Mouse (Mus musculus) megakaryocyte, embryonic 14.5 days (primary cell): ENCODE data around the gene Epm2aip1. TPM values are rescaled to one million over a fixed set of nuclear protein-coding genes. Genes with fewer than 3 reads are reported as not detected.

Experiments
- H3K27me3 ChIP-seq: replicated peaks from 2 replicates; pipeline ENCODE3; 2012; ENCODE audit warnings: inconsistent platforms
- H3K36me3 ChIP-seq: replicated peaks from 2 replicates; pipeline ENCODE3; 2012; ENCODE audit warnings: low read length, inconsistent platforms, mixed read lengths
- H3K4me1 ChIP-seq: 2 replicates; pipeline ENCODE4 v1.6.1; 2012; ENCODE audit warnings: inconsistent platforms
- H3K4me3 ChIP-seq: replicated peaks from 2 replicates; pipeline ENCODE3; 2012; ENCODE audit warnings: moderate library complexity, mild to moderate bottlenecking, inconsistent platforms
- H3K9me3 ChIP-seq: 2 replicates; pipeline ENCODE4 v1.6.1; 2012; ENCODE audit warnings: inconsistent platforms
- FLI1 ChIP-seq: IDR thresholded peaks from 2 replicates; pipeline ENCODE4 v1.6.1; 2012; ENCODE audit warnings: low read length, inconsistent platforms, mixed read lengths
- GATA1 ChIP-seq: IDR thresholded peaks from 3 replicates; pipeline ENCODE4 v1.6.1; 2012; ENCODE audit warnings: mixed read lengths, low read length, inconsistent platforms, borderline replicate concordance
- polyA plus RNA-seq: library from polyadenylated mRNA; stranded (reverse); fragments of >175 nt; gene quantifications from 2 replicates; pipeline ENCODE4 v1.2.3, GENCODE M21; 2012; ENCODE audit warnings: low replicate concordance; ENCODE audit not compliant: insufficient read depth

Epm2aip1 gene
- polyA plus RNA-seq, 1 experiment, result 0.41 TPM

DNA sequence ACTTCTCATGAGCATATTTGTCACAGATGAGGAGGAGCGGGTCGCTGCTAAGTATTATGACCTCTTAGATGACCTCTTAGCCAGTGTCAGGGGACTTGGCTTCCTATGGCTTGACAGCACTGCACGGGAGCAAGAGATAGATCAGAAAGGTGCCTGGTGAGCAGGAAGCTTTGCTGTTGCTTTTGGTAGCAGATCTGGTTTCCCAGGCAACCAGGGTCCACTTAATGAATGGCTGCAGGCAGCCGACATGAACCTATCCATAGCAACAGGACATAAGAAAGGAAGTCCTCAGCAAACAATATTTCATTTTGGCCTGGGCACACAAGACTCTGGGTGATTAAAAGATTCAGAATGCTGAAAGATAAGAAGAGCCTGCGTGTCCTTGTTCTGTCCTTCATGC is 13.9 kb downstream of the Epm2aip1 start:
- Histone ChIP-seq H3K4me1 (peaks cover 45% of the 10 kb centered on the region), H3K4me3 (no peak overlapping the region), H3K36me3 (no peaks in the 10 kb centered on the region), H3K9me3 (no peaks in the 10 kb centered on the region), H3K27me3 (peaks cover 6% of the 10 kb centered on the region)
- TF ChIP-seq FLI1, result no peak
- TF ChIP-seq GATA1, result no peak

- H3K36me3 ChIP-seq, result no peaks in the 10 kb centered on the region
- no peaks in the 10 kb centered on the region for H3K9me3 ChIP-seq
- H3K4me1 ChIP-seq, result peaks cover 44% of the 10 kb centered on the region
- no peak overlapping the region for H3K4me3 ChIP-seq
- no peak for TF ChIP-seq FLI1
- TF ChIP-seq GATA1, result no peak
- H3K27me3 ChIP-seq, result peaks cover 9% of the 10 kb centered on the region
These were observed 14.7 kb downstream of the Epm2aip1 start for GRCm38 (mm10) chr9:111286468-111286867.

DNA sequence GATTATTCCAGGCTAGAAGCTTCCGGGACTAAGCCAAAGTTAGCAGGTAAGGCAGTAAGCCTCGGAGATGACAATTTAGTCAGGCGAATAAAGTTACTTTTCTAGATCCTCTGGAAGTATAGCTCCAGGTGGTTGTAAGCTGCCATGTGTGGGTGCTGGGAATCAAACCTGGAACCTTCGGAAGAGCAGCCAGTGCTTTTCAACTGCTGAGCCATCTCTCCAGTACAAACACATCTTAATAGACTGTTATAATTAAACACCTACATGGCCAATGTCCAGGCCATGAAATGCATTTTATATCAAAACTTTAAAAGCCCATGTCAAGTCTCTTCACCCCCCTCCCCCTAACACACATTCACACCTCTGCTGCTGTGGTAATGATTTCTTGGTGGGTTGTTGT is 16.2 kb downstream of the Epm2aip1 start:
- Histone ChIP-seq H3K27me3 (peaks cover 21% of the 10 kb centered on the region), H3K36me3 (no peaks in the 10 kb centered on the region), H3K4me1 (peaks cover 31% of the 10 kb centered on the region), H3K9me3 (no peaks in the 10 kb centered on the region), H3K4me3 (no peak overlapping the region)
- TF ChIP-seq GATA1 (no peak), FLI1 (no peak)

- H3K4me1 ChIP-seq, result peaks cover 27% of the 10 kb centered on the region
- TF ChIP-seq GATA1 (no peak), FLI1 (no peak)
- peaks cover 21% of the 10 kb centered on the region for H3K27me3 ChIP-seq
- H3K4me3 ChIP-seq, result peak overlapping the region; percentile 71
- H3K36me3 ChIP-seq, result no peaks in the 10 kb centered on the region
- H3K9me3 ChIP-seq, result no peaks in the 10 kb centered on the region
These were observed 17.6 kb downstream of the Epm2aip1 start for GRCm38 (mm10) chr9:111289294-111289831.

- H3K36me3 ChIP-seq, result no peaks in the 10 kb centered on the region
- peaks cover 31% of the 10 kb centered on the region for H3K4me1 ChIP-seq
- peak overlapping the region; percentile 80 for H3K4me3 ChIP-seq
- TF ChIP-seq FLI1 (no peak), GATA1 (no peak)
- peaks cover 21% of the 10 kb centered on the region for H3K27me3 ChIP-seq
- no peaks in the 10 kb centered on the region for H3K9me3 ChIP-seq
These were observed 18.2 kb downstream of the Epm2aip1 start for GRCm38 (mm10) chr9:111289832-111290339.

- Histone ChIP-seq H3K36me3 (no peaks in the 10 kb centered on the region), H3K4me1 (peaks cover 30% of the 10 kb centered on the region), H3K9me3 (no peaks in the 10 kb centered on the region), H3K4me3 (no peak overlapping the region), H3K27me3 (peaks cover 22% of the 10 kb centered on the region)
- TF ChIP-seq FLI1 (no peak), GATA1 (no peak)
These were observed 18.9 kb downstream of the Epm2aip1 start for GRCm38 (mm10) chr9:111290539-111291100.

- H3K4me3 ChIP-seq, result no peak overlapping the region
- no peak for TF ChIP-seq FLI1
- TF ChIP-seq GATA1, result no peak
- H3K27me3 ChIP-seq, result peaks cover 30% of the 10 kb centered on the region
- H3K36me3 ChIP-seq, result no peaks in the 10 kb centered on the region
- H3K9me3 ChIP-seq, result no peaks in the 10 kb centered on the region
- H3K4me1 ChIP-seq, result peaks cover 25% of the 10 kb centered on the region
These were observed 21.5 kb downstream of the Epm2aip1 start for GRCm38 (mm10) chr9:111293234-111293633.

- peaks cover 36% of the 10 kb centered on the region for H3K27me3 ChIP-seq
- no peaks in the 10 kb centered on the region for H3K36me3 ChIP-seq
- peaks cover 8% of the 10 kb centered on the region for H3K4me1 ChIP-seq
- H3K4me3 ChIP-seq, result no peak overlapping the region
- no peaks in the 10 kb centered on the region for H3K9me3 ChIP-seq
- TF ChIP-seq FLI1, result no peak
- TF ChIP-seq GATA1, result no peak
These were observed 23.2 kb downstream of the Epm2aip1 start for GRCm38 (mm10) chr9:111294911-111295310.

DNA sequence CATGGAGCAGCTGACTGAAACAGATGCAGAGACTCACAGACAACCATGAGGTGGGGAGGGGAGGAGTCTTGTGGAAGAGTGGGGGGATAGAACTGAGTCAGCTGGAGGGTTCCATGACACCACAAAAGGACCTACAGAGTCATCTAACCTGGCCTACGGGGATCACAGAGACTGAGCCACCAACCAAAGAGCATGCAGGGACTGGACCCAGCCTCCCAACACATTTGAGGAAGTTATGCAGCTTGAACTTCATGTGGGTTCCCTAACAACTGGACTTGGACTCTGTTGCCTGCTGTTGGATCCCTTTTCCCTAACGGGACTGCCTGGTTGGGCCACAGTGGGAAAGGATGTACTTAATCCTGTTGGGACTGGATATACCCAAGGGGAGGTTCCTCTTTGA is 23.6 kb downstream of the Epm2aip1 start:
- Histone ChIP-seq H3K4me1 (0 out of 2 replicates have a peak, but pooled peaks cover 5% of the 10 kb centered on the region), H3K9me3 (no peaks in the 10 kb centered on the region), H3K27me3 (peaks cover 40% of the 10 kb centered on the region), H3K4me3 (no peak overlapping the region), H3K36me3 (no peaks in the 10 kb centered on the region)
- no peak for TF ChIP-seq FLI1
- no peak for TF ChIP-seq GATA1

DNA sequence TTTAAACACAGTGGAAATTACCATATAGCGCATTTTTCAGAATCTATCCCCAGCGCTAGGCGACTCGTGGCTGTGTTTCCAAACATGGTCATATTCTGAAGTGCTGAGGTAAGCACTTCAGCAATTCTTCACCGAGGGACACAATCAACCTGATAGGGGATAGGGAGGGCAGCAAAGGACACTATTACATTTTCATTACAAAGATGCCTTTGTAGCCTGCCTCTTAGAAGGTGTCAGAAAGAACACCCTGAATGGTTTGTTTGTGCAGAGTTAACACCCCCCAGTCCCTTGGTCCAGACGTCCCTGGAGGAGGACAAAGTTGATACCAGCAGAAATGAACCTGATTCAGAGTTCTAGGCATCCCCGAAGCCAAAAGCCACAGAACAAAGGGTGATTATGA is 24.7 kb downstream of the Epm2aip1 start:
- H3K4me3 ChIP-seq, result no peak overlapping the region
- TF ChIP-seq GATA1, result no peak
- no peak for TF ChIP-seq FLI1
- H3K36me3 ChIP-seq, result no peaks in the 10 kb centered on the region

GRCm38 (mm10) chr9:111298606-111299005 is 26.9 kb downstream of the Epm2aip1 start:
- H3K4me1 ChIP-seq, result 0 out of 2 replicates have a peak, but pooled peaks cover 5% of the 10 kb centered on the region
- no peaks in the 10 kb centered on the region for H3K36me3 ChIP-seq
- TF ChIP-seq FLI1 (no peak), GATA1 (no peak)
- H3K27me3 ChIP-seq, result peaks cover 48% of the 10 kb centered on the region
- H3K4me3 ChIP-seq, result no peak overlapping the region
- no peaks in the 10 kb centered on the region for H3K9me3 ChIP-seq

More for the DNA sequence above, 24.7 kb downstream of the Epm2aip1 start:
- Histone ChIP-seq H3K27me3 (peaks cover 44% of the 10 kb centered on the region), H3K9me3 (no peaks in the 10 kb centered on the region), H3K4me1 (0 out of 2 replicates have a peak, but pooled peaks cover 5% of the 10 kb centered on the region)
